Mouse (Mus musculus) lung, postnatal 36 days (tissue): Measurements from ENCODE around the gene Cacna1f.

ENCODE experiments used
- DNase-seq: peaks from one replicate; pipeline ENCODE4 v3.0.0; 2022; ENCODE audit warnings: mixed read lengths

Cacna1f gene

DNA sequence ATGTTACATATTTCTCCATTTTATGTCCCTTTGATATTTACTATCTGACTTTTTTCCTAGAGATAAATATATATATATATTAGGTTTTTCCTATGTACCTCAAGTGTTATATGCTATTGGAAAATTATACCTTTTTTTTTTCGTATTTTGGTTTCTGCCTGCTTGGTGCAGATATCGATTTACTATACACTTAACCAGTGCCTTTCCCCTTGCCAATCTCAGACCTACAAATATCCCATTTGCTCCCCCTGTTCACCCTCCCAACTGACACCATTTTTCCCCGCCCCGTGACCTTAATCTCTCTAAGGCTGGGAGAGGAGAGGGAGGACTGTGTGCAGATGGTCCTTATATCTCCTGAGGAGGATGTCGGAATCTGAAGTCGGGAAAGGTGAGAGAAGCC, at the start of gene Cacna1f:
Cacna1f (plus strand) TSS at position 301 of the 400 bp plus-strand sequence.
- DNase-seq: no peak

DNA sequence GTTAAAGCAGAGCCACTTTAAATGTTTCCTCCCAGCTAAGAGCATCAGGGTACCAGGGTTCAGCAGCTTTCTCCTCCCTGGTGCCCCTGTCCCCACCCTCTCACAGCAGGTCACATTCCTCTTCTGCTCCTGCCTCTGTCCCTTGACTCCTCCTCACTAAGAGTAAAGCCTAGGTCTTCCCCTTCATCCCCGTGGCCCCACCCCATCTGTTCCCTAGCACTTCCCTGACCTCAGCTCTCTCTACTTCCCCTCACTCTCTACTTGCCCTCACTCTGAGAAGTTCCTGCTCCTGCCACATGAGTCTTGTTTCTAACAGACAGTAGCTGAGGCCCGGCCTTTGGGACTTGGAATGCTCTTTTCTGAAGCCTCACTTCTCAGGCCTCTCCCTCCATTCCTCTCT, 43.8 kb upstream of the Cacna1f start:
- DNase-seq: no peak

DNA sequence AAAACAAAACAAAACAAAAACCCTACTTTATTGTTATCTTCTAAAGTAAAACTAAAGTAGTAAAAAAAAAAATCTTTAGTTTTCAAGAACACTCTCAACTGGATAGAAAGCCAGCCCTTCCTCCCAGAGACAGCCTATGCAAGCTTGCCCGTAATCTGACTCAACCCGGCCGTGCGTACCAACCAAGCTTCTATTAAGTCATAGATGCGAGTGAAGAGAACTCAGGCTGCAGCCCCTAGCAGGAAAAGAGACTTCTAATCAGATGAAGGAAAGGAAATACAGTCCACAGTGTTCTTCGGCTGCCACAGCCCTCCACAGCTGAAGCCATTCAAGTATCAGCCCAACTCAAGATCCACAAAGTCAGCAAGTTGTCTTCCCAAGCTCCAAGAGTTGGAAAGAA, 40.5 kb upstream of the Cacna1f start:
- no peak for DNase-seq

DNA sequence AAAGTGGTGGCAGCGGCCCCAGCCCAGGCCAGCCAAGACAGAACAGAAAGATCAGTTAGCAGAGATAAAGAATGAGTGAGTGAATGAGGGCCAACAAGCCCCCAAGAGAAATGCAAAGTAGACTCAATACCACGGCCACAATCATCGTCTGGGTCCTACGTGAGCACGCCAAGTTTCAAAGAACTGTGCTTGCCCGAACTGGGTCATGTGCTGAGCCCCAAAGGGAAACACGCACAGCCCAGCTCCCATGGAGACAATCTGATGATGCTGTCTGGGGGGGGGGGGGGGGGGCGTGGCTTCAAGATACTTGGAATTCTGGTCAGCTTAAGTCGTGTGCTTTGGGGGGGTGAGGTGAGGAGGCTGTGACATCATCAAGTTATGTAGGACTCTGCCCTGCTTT, 39.4 kb upstream of the Cacna1f start:
- DNase-seq: no peak

DNA sequence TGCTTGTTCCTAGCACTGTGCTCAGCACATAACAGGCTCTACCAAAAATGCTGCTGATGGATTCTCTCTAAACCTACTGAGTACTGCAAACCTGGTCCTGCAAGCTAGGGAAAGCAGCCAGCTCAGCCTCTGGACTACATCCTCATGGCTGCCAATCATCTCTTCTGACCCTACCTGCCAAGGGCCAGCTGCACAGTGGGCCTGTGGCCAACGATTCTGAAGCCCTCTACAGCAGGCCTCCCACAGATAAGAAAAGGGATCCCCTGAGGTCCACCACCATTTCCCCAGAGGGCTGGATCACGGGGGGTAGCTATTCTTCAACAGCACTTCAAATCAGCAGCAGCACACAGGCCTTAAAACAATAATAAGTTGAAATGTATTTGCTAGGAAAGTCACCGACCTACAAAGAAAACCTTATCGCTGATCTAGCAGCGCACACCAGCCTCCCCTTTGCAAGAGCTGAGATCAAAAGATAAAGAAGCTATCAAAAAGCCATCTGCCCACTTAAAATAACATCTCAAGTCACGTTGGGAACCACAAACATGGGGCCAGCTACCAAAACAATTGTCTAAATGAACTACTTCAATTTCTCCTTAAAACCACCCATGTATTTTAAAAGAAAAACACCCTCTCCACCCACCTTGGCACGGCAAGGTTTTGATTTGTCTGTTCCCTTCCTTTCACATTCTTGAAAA, 36.3 kb upstream of the Cacna1f start:
- DNase-seq: no peak

DNA sequence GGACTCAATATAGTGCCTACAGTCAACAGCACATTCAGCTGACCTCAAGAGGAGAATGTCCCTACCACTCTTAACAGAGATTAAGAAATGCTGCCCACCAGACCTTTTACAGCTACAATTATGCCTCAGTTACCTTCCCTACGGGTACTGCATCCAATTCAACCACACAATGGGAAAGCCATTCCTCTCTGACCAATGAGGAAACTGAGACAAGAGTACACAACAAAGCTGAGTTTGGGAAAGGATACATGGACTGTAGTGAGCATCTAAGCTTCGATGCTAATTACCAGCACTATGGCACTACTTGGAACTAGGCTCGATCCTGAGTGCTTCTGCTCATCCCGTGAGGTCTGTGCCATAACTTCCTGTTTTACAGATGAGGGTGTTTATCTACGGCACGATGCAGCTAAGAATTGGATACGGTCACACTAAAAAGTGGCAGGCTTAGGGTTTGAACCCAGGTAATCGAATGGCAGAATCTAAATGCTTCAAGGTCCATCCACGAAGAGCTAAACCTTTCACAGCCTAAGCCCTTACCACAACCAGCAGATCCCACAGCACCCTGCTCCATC, 35.2 kb upstream of the Cacna1f start:
- DNase-seq: no peak

DNA sequence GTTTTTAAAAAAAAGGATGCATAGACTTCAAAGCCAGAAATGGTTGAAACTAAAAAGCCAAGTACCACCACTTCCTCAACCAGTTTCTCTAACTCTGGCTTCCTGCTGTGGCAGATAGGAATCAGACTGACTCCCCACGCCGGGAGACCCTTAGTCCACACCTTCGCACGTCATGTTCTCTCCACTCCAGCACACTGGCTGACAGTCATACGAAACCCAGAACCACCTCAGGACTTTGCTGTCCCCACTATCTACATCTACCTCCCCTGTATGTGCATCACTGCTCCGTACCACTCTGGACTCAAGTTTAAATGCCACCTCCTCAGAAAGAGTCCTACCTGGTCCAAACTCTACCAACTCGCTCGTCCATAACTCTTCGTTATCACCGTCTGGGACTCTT, 34.4 kb upstream of the Cacna1f start:
- DNase-seq: no peak

DNA sequence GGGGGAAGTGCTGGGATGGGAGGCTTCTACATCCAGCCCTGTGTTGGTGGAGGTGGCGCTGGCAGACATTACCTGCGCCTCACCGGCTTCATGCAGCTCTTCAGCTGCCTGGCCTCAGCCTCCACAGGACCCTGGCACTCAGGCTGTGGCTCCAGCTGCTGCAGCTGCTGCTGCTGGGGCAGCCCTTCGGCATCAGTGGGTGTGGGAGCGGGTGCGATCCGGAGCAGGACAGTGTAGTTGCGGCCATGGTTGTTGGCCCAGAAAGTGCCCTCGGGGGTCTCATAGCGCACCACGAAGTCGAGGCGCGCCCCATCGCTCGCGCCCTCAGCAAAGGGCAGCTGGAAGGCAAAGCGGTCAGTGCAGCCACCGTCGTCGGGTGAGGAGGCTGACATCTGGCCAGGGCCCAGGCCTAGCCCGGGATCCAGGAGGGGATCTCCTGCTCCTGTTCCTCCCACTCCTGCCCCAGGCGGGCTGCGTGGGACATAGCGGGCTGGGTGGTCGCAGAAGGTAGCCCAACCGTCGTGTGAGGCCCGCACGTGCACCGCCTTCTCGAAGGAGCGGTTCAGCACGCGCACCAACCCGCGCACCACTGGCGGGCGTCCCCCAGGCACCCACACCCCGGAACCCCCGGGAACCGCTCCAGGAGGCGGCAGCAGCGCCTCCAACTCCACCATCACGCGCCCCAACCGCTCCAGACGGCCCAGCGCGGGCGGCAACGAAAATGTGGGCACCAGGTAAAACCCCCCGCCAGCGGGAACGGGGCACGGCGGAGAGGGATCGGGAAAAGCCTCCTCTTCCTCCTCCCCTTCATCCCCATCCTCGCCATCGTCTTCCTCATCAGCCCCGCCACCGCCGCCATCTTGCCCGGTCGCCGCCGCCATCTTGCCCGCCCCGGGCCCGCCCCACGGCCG, 33.5 kb upstream of the Cacna1f start, which contains the start of gene Foxp3:
Foxp3 (plus strand) TSS at position 469 of the 911 bp plus-strand sequence.
- DNase-seq: peak; percentile 26

DNA sequence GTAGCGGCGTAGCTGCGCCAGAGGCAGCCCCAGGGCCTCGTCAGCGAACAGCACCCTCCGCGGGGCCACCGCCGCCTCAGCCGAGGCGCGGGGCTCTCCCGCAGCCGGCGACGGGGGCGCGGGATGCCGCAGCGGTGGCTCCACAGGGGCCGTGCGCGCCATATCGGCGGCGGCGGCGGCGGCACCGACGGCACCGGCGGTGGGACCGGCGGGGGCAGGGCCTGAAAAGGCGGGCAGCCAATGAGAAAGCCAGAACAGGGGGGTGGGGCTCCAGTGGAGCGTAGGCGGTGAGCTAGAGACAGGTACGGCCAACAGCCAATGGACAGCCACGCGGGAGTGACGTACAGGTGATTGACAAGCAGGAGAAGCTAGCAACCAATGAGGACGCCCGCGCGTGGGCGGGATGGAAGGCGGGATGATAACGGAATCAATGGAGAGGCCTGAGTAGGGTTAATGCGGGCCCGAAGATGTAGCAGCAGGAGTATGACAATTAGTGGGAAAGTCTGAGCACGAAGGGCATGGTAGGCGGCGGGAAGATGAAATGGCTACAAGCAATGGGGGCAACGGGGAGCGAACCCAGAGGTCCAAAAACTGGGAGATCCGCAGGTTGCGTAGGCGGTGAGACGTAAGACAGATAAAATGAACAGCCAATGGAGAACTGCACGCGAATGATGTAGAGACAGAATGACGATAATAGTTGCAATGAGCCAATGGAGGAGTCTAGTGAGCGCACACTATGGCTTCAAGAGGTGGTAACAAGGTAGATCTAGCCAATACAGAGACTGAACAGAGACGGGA, 32.6 kb upstream of the Cacna1f start, which contains the start of gene Ppp1r3f:
Ppp1r3f (minus strand) TSS at position 197 of the 798 bp plus-strand sequence.
- DNase-seq: peak; percentile 98

DNA sequence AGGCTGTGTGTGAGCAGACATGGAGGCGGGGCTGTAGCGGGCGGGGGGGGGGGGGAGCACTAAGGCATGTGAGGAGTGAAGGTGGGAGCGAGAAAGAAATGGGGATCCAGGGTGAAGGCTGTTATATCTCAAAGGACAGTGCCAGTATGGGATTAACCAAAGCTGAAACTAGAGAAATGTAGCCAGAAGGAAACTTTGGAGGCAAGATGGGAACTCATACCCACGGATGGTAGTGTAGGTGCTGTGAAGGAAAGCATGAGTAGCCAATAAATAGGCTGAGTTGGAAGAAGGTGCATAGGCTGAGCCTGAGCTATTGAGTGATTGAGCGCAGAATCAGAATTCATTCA, 32.0 kb upstream of the Cacna1f start:
- no peak for DNase-seq

DNA sequence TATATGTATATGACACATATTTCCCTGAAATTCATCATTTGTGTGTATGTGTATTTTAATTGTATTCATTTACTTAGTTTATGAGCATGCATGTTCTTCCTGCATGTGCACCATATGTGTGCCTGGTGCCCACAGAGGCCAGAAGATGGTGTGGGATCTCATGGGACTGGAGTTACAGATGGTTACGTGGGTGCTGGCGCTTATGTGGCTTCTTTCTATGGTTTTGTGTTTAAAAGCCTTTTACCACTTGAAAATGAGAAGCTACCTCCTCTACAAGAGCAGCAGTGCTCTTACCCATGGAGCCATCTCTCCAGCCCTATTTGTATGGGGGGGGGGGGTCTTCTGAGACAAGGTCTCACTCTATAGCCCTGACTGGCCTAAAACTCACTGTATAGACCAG, 25.7 kb upstream of the Cacna1f start:
- no peak for DNase-seq

DNA sequence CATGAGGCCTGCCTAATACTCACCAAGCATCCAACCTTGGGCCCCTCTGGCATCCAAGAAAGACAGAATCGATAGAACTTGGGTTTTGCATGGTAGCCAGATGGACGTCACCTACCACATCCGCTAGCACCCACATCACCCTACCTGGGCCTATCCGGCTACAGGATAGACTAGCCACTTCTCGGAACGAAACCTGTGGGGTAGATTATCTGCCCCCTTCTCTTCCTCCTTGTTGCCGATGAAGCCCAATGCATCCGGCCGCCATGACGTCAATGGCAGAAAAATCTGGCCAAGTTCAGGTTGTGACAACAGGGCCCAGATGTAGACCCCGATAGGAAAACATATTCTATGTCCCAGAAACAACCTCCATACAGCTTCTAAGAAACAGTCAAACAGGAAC, 23.0 kb upstream of the Cacna1f start:
- DNase-seq: no peak

DNA sequence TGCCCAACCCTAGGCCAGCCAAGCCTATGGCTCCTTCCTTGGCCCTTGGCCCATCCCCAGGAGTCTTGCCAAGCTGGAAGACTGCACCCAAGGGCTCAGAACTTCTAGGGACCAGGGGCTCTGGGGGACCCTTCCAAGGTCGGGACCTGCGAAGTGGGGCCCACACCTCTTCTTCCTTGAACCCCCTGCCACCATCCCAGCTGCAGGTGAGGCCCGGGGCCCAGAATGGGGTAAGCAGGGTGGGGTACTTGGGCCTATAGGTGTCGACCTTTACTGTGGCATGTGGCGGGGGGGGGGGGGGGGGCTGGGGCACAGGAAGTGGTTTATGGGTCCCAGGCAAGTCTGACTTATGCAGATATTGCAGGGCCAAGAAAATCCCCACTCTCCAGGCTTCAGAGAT, 20.5 kb upstream of the Cacna1f start:
- no peak for DNase-seq

DNA sequence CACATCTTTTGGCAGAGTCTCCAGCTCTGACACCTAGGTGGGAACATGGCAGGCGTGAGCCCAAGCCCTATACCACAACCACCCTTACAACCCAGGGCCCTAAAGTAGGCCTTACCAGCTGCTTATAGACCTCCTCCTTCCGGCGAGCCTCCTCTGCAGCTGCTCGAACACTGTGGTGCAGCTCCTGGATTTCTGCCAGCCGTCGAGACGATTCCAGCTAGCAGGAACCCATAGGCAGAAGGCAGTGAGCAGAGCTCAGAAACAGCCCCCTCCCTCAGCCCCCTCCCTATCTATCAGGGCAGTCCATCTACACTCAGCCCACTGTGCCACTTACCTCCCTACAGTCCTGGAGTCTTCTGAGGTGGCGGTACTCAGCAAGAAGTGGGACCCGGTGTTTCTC, 11.5 kb upstream of the Cacna1f start:
- DNase-seq: no peak

DNA sequence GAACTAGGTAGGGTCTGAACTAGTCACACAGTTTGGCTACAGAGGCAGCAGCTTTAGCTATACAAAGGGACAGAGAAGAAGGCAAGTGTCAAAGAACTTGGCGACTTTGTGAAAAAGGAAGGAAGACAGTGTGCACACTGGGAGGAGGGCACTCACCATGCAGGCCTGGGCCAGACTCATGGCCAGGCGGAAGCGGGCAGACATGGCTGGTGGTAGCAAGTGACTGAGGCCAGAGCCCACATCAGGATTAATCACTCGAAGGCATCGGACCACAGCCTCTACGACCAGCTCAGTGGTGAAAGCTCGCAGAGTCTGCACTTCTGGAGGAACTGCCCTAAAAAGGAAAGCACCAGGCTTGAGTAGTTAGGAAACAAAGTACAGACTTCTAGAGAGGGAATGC, 2.9 kb upstream of the Cacna1f start:
- DNase-seq: no peak

DNA sequence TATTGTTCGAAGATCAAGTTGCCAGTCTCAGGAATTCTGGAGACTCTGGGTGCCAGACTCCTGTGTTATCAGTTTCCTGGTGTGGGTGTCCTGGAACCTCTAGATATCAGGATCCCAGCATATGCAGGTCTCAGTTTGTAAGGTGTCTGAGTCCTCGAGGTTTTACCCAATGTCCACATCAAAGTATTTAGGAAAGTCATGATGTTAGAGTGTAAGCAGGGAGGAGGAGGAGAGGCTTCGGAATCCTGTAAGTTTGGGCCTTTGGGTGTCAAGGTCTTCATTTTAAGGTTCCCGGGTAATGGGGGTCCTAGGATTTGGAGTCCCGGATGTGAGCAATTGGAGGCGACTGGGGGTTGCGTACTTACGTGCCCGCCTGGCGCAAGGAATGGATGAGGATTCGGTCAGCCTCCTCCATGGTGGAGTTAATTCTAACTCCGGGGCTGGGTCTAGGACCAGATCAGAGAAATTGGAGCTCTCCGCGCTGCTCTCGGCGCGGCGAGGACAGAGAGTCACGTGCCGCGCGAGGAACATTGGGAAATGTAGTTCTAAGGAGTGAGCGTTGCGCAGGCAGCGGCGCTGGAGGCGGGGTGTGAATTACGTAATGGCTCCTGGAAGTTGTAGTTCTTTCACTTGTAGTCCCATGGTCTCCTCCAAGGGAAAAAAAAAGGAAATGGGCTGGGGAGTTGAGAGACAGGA, 1.9 kb upstream of the Cacna1f start, which contains the start of gene Ccdc22:
Ccdc22 (minus strand) TSS at position 639 of the 696 bp plus-strand sequence.
- peak; percentile 93 for DNase-seq

DNA sequence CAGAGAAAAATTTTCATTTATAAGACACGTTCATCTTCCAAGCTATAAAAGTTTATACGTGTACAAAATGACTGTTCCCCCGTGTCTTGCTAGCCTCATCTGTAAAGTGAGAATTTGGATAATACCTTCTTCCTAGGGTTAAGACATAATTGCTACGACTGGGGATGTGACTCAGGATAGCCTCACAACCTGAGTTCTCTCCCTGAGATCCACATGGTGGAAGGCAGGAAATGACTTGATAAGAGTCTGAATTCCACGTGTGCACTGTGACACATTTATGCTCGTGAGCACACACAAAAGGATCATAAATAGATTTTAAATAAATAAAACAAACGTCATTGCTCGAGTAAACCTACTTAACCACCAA, 1.3 kb upstream of the Cacna1f start:
- no peak for DNase-seq

DNA sequence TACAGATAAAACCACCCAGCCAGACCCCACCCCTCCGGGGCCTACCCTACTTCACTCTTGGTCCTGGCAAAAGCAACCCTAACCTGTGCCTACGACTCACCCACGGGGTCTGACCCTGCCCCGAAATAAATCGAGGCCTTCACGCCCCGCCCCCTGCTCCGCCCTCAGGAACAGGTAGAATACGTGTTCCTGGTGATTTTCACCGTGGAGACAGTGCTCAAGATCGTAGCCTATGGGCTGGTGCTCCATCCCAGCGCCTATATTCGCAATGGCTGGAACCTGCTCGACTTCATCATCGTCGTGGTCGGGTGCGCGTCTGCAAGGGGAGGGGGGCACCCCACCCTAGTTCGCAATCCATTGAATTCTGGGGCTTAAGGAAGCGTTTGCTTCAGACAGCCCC, 3.2 kb downstream of the Cacna1f start:
- DNase-seq: no peak

DNA sequence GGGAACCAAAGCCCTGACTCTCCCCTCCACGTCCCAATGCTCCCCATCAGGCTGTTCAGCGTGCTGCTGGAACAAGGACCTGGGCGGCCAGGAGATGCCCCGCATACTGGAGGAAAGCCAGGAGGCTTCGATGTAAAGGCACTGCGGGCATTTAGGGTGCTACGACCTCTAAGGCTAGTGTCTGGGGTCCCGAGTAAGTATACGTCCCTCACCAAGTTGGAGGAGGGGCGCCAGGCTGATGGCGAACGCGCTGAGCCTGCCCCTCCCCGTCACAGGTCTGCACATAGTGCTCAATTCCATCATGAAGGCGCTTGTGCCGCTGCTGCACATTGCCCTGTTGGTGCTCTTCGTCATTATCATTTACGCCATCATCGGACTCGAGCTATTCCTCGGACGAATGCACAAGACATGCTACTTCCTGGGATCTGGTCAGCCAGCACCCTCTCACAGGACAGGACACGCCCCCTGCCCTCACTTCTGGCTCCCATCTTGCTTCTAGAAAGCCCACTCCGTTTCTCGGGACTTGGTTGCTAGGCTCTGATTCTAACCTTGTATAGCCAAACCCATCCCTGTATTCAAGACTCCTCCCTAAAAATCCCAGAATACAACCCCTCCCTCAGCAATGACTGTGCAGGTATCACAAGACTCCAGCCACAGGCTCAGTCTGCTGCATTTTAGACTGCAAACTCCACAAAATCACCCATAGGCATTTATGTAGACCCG, 3.8 kb downstream of the Cacna1f start:
- no peak for DNase-seq

DNA sequence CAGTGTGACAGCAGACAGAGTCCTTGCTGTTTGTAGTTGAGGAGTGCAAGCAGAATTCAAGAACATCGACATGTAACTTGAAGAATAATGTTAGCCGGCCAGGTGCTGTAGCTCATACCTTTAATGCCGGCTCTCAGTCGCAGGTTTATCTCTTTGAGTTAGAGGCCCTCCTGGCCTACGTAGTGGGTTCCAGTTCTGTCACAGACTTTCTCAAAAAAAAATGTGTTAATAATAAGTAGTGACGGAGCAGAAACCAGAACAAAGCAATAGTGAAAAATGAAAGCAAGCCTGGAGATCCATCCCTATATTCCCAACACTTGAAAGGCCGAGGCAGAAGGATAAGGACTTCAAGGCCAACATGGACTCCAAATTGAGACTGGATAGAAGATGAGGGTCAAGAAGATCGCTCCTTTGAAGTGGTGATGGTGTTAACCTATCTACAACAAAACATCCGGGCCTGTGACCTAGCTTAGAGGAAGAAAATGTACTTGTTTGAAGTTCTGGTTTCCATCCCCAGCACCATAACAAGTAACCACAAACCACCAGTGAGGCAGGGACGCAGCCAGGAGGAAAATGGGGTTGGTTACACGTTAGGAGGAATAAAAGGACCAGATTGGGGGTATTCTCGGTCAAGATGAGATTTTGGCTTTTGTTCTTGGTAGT, 11.1 kb downstream of the Cacna1f start:
- DNase-seq: no peak

DNA sequence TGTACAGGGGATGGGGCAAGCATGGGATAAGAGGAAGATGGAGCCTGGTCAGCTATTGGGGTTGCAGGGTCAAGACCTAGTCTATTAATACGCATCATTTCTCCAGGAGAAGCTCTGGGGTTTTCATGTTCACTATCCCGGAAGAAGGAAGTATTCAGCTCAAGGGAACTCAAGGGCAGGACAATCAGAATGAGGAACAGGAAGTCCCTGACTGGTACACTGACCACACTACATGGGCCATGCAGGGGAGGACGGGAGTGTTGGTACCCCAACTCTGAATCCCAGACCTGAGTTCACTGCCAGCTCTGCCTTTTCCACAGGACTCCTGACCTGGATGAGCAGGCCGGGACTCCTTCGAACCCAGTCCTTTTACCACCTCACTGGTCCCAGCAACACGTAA, 25.7 kb downstream of the Cacna1f start:
- DNase-seq: no peak
